Mouse (Mus musculus) hematopoietic stem cell, adult 5-6 weeks (primary cell): ENCODE data around the gene Zfp524. TPM values are rescaled to one million over a fixed set of nuclear protein-coding genes. Genes with fewer than 3 reads are reported as not detected.
"Not testable (repeated sequence)": the region's sequence is repeated elsewhere in the genome, so short reads cannot be mapped to it uniquely, and the experiment has no call there.

Source experiments
- ATAC-seq, 2 experiments: fragments of 125-278 bp in 1 of 2; replicated peaks in 1 of 2; 2 replicates each; pipeline ENCODE4 v1.8.0; 2016 to 2017; ENCODE audit warnings: inconsistent platforms in 2 of 2, mild to moderate bottlenecking in 2 of 2, moderate number of reproducible peaks in 2 of 2, low read depth in 1 of 2, moderate TSS enrichment in 1 of 2; ENCODE audit not compliant: low FRiP score in 2 of 2, poor library complexity in 2 of 2, severe bottlenecking in 2 of 2, insufficient read depth in 1 of 2, low TSS enrichment in 1 of 2
- total RNA-seq: library from RNA; stranded (forward); fragments of 172-1452, 232-1000 nt; gene quantifications from 2 replicates; pipeline ENCODE4 v1.2.3, GENCODE M21; 2017

Zfp524 gene
- 3.0 and 12.6 TPM in 2 replicates for total RNA-seq

GRCm38 (mm10) chr7:5014251-5015117 lies at the start of gene Zfp524, which contains the start of gene Fiz1:
Zfp524 (plus strand) TSS chr7:5014415.
Fiz1 (minus strand) TSS chr7:5014697.
- peak; percentile 61 to 66 for ATAC-seq

GRCm38 (mm10) chr7:4964988-4965387 lies 49.2 kb upstream of the Zfp524 start:
- no peak for ATAC-seq

- no peak for ATAC-seq
Measured at GRCm38 (mm10) chr7:4971068-4971467, 43.1 kb upstream of the Zfp524 start, which contains the start of gene Sbk3. Sbk3 (minus strand) TSS chr7:4971168.

DNA sequence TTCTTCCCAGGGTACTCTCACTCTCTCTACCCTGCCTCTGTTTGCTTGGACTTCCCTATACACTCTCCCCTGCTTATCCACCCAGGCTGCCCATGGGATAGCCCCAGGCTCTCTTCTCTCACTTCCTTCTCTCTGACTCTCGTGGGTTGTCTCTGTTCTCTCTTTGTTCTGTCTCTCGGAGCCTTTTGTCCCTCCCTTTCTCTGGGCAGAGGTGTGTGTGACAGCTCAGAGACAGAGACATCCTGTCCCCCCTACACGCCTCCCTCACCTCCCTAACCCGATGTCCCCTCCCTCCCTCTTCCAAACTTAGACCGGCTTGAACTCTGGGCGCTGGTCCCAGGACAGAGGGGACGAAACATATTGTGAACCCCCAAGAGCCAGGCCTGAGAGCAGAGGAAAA lies 42.5 kb upstream of the Zfp524 start:
- ATAC-seq, result no peak

- ATAC-seq, result peak; percentile 25 to 59; a peak in 2 of 4 replicates
Measured at GRCm38 (mm10) chr7:4972321-4973047, 41.7 kb upstream of the Zfp524 start.

GRCm38 (mm10) chr7:4975455-4975854 lies 38.8 kb upstream of the Zfp524 start:
- ATAC-seq, result no peak

- no peak for ATAC-seq
Measured at GRCm38 (mm10) chr7:4976832-4977231, 37.4 kb upstream of the Zfp524 start.

DNA sequence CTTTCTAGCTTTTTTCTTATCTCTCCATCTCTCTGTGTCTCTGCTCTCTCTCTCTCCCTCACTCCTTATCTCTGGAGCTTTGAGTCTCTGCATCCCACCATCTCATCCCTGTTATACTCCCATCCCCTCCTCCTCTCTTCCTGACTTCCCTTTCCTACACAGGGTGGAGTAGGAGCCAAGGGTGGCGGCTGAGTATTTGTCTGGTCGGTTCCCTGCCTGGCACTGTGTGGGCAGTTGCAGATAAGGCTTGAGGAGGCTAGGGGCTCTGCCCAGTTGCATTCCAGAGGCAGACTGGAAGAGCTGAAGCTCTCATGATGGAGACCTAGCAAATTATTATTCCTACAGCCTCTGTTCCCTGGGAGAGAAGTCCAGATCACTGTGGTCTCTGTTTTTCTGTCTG lies 26.0 kb upstream of the Zfp524 start:
- no peak for ATAC-seq

GRCm38 (mm10) chr7:4993347-4993998 lies 20.7 kb upstream of the Zfp524 start:
- ATAC-seq, result no peak

DNA sequence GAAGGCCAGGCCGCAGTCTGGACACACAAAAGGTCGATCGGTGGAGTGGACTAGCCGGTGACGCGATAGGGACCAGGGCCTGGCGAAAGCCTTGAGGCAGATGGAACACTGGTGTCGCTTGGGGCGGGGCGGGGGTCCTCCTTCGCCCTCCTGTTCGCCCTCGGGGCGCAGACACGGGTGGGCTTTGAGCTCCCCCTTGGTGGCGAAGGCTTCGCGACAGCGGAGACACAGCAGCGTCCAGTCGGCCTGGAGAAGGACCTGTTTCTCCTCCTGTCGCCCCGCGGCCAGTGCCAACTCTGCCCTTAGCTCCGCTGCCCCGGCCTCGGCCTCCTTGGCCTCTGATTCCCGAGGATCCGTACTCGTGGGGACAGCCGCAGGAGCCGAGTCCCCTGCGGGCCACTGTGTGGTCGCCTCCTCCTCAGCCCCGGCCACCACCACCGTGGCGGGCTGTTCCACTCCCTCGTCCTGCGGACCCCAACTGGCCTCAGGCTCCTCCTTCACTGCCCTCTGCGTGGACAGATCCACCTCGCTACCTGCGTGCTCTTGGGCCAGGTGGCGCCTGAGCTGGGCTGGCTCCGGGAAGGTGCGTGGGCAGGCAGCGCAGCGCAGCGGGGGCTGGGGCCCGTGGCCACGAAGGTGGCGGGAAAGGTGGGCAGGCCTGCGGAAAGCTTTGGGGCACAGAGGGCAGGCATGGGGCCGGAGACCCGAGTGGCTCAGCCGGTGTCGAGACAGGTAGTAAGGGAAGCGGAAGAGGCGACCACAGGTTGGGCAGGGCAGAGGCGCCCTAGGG lies 20.0 kb upstream of the Zfp524 start:
- ATAC-seq, result no peak

DNA sequence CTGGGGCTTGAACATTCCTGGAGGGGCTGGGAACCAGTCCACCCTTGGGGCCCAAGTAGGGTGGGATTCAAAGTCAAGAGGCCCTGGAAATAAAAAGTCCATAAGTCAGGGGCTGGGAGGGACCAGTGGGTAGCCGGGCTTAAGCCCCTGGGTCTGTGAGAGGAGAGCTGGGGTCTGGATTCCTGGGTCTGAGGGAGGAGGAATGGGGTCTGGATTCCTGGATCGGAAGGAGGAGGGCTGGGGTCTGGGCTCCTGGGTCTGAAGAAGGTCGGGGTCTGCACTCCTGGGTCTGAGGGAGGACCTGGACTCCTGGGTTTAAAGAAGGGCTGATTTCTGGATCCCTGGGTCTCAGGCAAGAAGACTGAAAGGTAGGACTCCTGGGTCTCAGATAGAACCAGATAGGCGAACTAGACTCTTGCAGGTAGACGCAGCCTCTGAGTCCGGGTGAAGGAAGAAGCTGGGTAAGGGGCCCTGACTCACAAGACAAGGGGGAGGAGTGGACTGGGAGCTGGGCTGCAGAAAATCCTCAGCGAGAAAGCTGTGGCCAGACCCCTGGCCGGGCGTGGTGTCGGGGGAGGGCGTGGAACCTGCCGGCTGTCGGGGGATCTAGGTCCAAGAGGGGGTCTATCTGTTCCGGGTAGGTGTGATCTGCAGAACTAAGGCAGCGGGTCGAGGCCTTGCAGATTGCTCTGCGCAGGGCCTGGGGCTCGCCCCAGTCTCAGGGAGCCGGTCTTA lies 18.8 kb upstream of the Zfp524 start:
- peak in 1 of 2 experiments; percentile 14; a peak in 2 of 4 replicates for ATAC-seq

- ATAC-seq, result peak; percentile 66 to 81
Measured at GRCm38 (mm10) chr7:4996003-4996895, 18.0 kb upstream of the Zfp524 start, which contains the start of gene Zfp579. Zfp579 (minus strand) TSS chr7:4996158.

- ATAC-seq, result no peak
Measured at GRCm38 (mm10) chr7:4996934-4997333, 17.3 kb upstream of the Zfp524 start.

DNA sequence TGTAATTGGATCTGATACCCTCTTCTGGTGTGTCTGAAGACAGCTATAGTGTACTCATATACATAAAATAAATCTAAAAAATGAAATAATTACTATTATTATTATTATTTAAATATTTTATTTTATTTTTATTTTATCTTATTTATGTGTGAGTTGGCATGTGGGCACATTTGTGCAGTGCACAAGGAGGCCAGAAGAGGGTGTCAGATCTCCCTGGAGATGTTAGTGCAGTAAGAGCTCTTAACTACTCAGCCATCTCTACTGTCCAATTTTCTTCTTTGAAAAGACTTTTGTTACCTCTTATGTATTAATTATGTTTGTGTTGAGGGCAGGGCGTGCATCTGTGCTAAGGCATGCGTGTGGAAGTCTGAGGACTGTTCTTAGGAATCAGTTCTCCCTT lies 14.3 kb upstream of the Zfp524 start:
- 0 out of 4 replicates have a peak, but pooled peaks of 1 of the 2 experiments have one; percentile 48 for ATAC-seq

- ATAC-seq, result not testable (repeated sequence)
Measured at GRCm38 (mm10) chr7:5002876-5003275, 11.3 kb upstream of the Zfp524 start.
